Mouse (Mus musculus): ENCODE measurements at regions not wholly inside any gene's neighbourhood (a gene's known extent, or its start where the extent isn't known, plus 50 kb on each side); places are given as distances from the start of the nearest gene placed in this dataset.

DNA sequence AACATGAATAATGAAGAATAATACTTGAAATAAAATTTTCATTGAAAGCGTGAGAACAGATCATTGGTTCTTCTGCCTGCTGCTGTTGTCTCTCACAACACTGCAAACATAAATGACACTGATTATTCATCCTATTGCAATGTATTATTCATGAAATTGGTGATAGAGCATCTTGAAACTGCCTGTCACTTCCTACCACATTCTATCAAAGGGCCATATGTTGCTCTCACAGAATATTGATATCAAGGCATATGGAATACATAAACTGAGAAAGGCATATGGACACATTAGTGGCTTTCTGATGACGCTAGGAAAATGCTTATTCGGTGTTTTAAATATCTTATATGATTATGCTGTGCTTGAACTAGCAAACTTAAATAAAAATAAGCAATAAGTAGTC is 371.6 kb downstream of the Cdh19 start:
- Histone ChIP-seq H3K9me3 (replicated peaks; ENCODE audit: control insufficient read depth, low read length) (no peaks in the 10 kb centered on the region), H3K27ac (ENCODE audit: low read depth, low read length) (no peak overlapping the region), H3K4me3 (ENCODE audit: low read depth, low read length) (no peak overlapping the region), H3K4me1 (ENCODE audit: control insufficient read depth, insufficient read depth, low read length) (no peaks in the 10 kb centered on the region), H3K27me3 (replicated peaks; ENCODE audit: control insufficient read depth, insufficient read depth, low read length) (no peaks in the 10 kb centered on the region), H3K9ac (ENCODE audit: low read length) (no peak overlapping the region), H3K4me2 (ENCODE audit: low read length) (no peak overlapping the region), H3K36me3 (ENCODE audit: control insufficient read depth, insufficient read depth, low read length) (no peaks in the 10 kb centered on the region)
- peak; percentile 84 for ATAC-seq
- DNase-seq (ENCODE audit: low spot score), result peak; percentile 78
- 60% methylated on average over 3 of the region's 3 CpGs for WGBS

DNA sequence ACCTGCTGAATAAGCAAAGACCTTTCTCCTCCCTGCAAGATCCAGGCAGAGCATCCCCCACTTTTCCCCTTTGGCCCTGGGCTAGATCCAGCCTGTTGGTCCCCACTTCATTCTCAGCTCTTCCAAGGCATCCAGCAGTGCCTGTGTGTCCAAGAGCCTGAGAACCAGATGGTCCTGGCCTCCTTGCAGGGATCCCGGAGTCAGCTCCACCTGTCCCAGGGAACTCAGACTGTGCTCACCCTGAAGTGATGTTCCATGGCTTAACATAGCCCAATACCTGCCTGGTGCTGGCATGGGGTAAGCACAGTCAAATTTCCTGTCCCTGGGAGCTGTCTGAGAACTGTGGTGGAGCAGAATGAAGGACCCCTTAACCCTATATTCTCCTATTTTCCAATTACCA is 396.1 kb downstream of the Cdh19 start:
- no peak overlapping the region for H3K4me3 ChIP-seq (ENCODE audit: low read depth, low read length)
- ATAC-seq (no peak), DNase-seq (ENCODE audit: low spot score) (no peak)
- no peaks in the 10 kb centered on the region for H3K27me3 ChIP-seq (replicated peaks; ENCODE audit: control insufficient read depth, insufficient read depth, low read length)
- H3K36me3 ChIP-seq (ENCODE audit: control insufficient read depth, insufficient read depth, low read length), result no peaks in the 10 kb centered on the region
- H3K4me1 ChIP-seq (ENCODE audit: control insufficient read depth, insufficient read depth, low read length), result no peaks in the 10 kb centered on the region
- 94% methylated on average over 1 of the region's 1 CpGs for WGBS
- no peak overlapping the region for H3K9ac ChIP-seq (ENCODE audit: low read length)
- no peaks in the 10 kb centered on the region for H3K9me3 ChIP-seq (replicated peaks; ENCODE audit: control insufficient read depth, low read length)
- H3K27ac ChIP-seq (ENCODE audit: low read depth, low read length), result no peak overlapping the region
- H3K4me2 ChIP-seq (ENCODE audit: low read length), result no peak overlapping the region

Measured in forebrain, embryonic 14.5 days (tissue).